Mouse (Mus musculus) kidney, adult 2 months (tissue): ENCODE results near the gene Galnt17.
A peak's percentile ranks its signal among the peaks of the same experiment; 100 is the strongest.

ENCODE experiments used
- CTCF ChIP-seq: fragments of 200-500 bp; conservative IDR thresholded peaks from 2 replicates; pipeline ENCODE4 v1.5.1; 2011; ENCODE audit warnings: low read depth, mild to moderate bottlenecking, control low read depth, low read length, moderate library complexity, mixed read lengths; ENCODE audit not compliant: insufficient read depth, insufficient read length
- POLR2A ChIP-seq: fragments of 200-500 bp; IDR thresholded peaks from one replicate; pipeline ENCODE4 v1.6.1; 2011; ENCODE audit warnings: low read depth, low read length, control low read depth

DNA sequence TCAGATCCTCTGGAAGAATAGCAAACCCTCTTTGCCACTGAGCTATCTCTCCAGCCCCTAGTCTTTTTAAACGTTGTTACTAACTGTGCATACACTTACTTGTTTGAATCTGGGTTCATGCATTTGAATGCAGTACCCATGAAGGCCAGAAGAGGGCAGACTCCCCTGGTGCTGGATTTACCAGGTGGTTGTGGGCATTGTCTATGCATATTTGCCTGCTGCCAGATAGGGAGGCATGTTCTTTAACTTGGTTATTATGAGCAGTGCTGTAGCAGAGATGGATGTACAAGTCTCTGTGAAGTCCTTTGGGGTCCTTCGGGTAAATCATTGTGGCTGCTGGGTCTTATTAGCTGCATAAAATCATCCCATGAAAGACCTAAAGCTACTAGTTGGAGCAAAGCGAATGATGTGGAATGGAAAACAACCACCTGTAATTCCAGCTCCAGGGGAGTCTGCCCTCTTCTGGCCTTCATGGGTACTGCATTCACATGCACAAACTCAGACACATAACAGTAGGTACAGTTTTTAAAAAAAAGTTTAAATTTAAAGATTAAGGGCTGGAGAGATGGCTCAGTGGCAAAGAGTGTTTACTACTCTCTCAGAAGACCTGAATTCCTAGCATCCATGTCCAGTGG, 300.3 kb downstream of the Galnt17 start:
- TF ChIP-seq CTCF = peak; percentile 61
- no peak for TF ChIP-seq POLR2A
